Mouse (Mus musculus): ENCODE data around the gene Tcf25.
A peak's percentile ranks its signal among the peaks of the same experiment; 100 is the strongest.
"Not testable (repeated sequence)": the region's sequence is repeated elsewhere in the genome, so short reads cannot be mapped to it uniquely, and the experiment has no call there.

Gene Tcf25

DNA sequence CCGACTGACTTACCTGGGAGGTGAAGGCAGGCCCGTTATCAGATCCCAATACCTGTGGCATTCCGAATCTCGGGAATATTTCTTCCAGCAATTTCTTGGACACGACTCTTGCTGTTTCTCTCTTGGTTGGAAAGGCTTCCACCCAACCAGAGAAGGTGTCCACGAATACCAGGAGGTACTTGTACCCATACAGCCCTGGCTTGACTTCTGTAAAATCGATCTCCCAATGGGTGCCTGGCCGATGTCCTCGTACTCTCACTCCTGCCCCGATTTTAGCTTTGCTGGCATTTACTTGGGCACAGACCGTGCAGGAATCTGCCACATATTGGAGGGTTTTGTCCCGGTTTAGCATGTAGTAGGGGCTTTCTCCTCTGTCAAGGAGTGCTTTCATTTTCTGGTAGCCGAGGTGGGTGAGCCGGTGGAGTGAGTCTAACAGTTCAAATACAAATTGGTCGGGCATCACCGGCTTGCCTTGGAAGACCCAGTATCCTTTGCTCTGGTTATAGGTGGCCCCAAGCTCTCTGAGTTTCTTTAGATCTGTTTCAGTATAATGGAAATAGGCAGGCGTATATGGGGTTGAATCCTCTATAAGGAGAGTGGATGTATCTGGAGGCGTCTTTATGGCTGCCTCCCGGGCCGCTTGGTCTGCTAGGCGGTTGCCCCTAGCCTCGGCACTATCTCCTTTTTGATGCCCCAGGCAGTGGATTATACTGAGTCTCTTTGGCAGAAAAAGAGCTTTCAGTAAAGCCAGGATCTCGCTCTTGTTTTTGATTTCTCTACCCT lies 55.6 kb downstream of the Tcf25 start:
- DNase-seq (ENCODE audit: low spot score in 2 of 2), result no peak

- DNase-seq (ENCODE audit: low spot score in 2 of 2), result not testable (repeated sequence)
These were observed 56.1 kb downstream of the Tcf25 start for GRCm38 (mm10) chr8:123429722-123430013.

DNA sequence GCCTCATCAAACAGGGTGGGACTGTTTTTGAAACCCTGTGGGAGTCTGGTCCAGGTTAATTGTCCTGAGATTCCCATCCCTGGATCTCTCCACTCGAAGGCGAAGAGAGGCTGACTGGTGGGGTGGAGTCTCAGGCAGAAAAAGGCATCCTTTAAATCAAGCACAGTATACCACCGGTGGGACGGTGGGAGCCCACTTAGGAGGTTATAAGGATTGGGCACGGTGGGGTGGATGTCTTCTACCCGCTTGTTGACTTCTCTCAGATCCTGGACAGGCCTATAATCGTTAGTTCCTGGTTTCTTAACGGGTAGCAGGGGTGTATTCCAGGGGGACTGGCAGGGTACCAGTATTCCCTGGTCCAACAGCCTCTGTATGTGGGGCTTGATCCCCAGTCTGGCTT lies 57.4 kb downstream of the Tcf25 start:
- DNase-seq (ENCODE audit: low spot score in 2 of 2), result not testable (repeated sequence)

DNA sequence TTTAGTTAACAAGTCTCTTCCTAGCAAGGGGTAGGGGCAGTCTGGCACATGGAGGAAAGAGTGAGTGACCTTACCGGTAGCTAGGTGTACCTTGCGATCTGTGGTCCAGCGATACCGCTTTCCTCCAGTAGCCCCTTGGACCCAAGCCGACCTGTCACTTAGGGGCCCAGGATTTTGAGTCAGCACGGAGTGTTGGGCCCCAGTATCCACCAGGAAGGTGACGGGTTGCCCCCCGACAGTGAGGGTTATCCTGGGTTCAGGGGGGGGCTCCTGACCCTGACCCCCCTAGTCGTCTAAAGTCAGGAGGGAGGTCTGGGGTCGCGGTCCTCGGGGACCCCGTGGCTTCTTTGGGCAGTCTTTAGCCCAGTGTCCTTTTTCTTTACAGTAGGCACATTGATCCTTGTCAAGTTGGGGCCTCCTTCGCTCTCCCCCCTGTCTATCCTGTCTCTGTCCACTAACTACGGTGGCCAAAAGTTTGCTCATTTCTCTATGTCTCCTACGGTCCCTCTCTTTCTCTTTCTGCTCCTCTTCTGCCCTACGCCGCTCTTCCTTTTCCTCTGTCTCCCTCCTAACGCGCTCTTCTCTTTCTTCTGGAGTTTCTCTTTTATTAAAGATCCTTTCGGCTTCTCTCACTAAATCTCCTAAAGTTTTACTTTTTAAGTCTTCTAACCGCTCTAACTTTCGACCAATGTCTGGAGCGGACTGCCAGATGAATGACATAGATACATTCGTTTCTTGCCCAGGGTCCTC lies 58.2 kb downstream of the Tcf25 start:
- no peak for DNase-seq (ENCODE audit: low spot score in 2 of 2)

- DNase-seq (ENCODE audit: low spot score in 2 of 2), result no peak
These were observed 58.8 kb downstream of the Tcf25 start for GRCm38 (mm10) chr8:123432381-123432780.

GRCm38 (mm10) chr8:123433241-123433974 lies 59.9 kb downstream of the Tcf25 start:
- not testable (repeated sequence) for DNase-seq (ENCODE audit: low spot score in 2 of 2)

DNA sequence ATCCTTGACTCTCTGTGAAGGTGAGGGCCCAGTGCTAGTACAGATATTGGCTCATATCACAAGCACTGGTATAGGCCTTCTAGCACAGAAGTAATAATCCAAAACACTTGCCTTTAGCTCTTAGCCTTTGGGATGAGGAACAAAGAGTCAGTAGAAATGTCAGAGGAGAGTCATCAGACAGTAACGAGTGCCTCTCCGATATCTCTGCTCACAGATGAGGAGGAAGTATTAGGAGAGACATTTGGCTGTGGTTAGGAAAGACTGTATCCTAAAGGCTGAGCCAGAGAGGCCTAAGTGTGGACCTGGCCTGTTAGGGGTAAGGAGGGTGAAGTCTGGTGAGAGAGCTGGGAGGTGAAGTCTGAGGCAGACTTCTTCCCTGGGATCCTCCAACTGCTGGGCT lies 68.2 kb downstream of the Tcf25 start:
- no peak for DNase-seq (ENCODE audit: low spot score in 2 of 2)

DNA sequence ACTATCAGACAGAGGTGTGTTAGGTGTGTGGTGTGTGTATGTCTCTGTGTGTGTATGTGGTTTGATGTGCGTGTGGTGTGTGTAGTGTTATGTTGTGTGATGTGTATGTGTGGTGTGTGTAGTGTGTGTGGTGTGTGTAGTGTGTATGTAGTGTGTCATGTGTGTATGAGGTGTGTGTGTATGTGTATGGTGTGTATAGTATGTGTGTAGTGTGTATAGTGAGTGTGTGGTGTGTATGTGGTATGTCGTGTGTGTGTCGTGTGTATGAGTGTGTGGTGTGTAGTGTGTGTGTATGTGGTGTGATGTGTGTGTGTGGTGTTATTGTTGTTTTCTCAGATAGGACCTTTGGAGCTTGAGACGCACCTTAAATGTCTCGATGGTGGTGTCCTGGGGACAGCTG lies 68.8 kb downstream of the Tcf25 start:
- no peak for DNase-seq (ENCODE audit: low spot score in 2 of 2)

- peak; percentile 93 to 97 for DNase-seq (ENCODE audit: low spot score in 2 of 2)
These were observed 69.5 kb downstream of the Tcf25 start for GRCm38 (mm10) chr8:123442871-123443575.

GRCm38 (mm10) chr8:123443576-123443921 lies 70.0 kb downstream of the Tcf25 start:
- no peak for DNase-seq (ENCODE audit: low spot score in 2 of 2)

DNA sequence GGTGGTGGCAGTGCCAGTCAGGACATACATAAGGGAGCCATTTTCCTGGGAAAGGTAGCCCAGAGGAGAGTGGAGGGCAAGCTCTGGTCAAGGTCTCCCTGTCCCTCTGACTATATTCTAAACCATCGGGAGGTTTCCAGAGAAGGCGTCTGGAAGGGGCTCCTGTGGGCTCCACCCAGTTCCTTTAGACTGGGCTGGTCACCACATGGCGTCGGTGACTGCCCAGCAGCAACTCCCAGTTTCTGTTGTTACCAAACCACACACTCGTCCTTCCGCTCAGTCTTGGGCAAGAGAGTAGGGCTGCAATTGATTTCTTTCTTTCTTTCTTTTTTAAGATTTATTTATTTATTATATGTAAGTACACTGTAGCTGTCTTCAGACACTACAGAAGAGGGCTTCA lies 70.6 kb downstream of the Tcf25 start:
- DNase-seq (ENCODE audit: low spot score in 2 of 2), result no peak

DNA sequence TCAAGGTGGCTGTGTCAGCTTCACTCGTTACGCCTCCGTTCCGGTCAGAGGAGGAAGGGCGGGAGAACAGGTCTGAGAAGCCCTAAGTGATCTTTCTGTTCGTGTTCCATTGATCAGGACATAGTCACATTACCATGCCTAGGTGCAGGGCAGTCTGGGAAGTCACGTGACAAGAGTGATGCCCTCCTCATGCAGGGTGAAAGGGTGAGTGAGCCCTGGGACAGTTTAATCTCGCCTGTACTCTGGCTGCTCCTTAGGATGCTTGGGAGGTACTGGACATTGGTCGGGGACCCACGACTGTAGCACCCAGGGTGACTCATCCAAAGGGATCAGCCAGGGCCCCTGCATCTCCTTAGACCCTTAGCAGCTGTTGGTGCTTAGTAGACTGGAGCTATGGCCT lies 72.4 kb downstream of the Tcf25 start:
- no peak for DNase-seq (ENCODE audit: low spot score in 2 of 2)

DNA sequence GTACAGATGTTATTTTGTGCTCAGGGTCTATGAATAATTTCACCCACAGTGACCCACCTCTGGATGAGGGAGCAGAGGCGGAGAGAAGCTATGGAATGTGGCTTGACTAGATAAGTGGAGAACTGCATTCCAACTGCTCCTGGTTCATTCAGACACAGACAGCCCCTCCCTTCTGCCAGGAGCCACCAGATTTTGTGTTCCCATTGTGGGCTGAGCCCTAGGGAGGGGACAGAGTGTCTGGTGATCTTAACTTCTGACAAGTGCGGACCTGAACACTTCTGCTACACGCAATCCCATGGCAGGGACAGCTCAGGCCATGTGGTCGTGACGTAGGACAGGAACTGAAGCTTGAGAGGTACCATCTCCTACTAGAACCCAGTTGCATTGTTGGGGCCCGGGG lies 73.2 kb downstream of the Tcf25 start:
- DNase-seq (ENCODE audit: low spot score in 2 of 2), result no peak

GRCm38 (mm10) chr8:123450783-123451182 lies 77.2 kb downstream of the Tcf25 start:
- no peak for DNase-seq (ENCODE audit: low spot score in 2 of 2)

- DNase-seq (ENCODE audit: low spot score in 2 of 2), result not testable (repeated sequence)
These were observed 78.2 kb downstream of the Tcf25 start for GRCm38 (mm10) chr8:123451747-123452146.

- no peak for DNase-seq (ENCODE audit: low spot score in 2 of 2)
These were observed 78.6 kb downstream of the Tcf25 start for GRCm38 (mm10) chr8:123452149-123452548.

- no peak for DNase-seq (ENCODE audit: low spot score in 2 of 2)
These were observed 79.7 kb downstream of the Tcf25 start for GRCm38 (mm10) chr8:123453291-123453690.

All from spleen, postnatal 4 days (tissue).